Mouse (Mus musculus) thymus, adult 2 months (tissue): ENCODE data around the gene Cers1. TPM values are rescaled to one million over a fixed set of nuclear protein-coding genes. Genes with fewer than 3 reads are reported as not detected.

ENCODE experiments used
- DNase-seq: peaks from one replicate; pipeline ENCODE4 v3.0.0; 2021
- H3K27ac ChIP-seq: fragments of 200-500 bp; 2 replicates; pipeline ENCODE4 v1.5.1; 2012; ENCODE audit warnings: low read length, control low read depth; ENCODE audit not compliant: control insufficient read depth, insufficient read depth
- H3K27me3 ChIP-seq: fragments of 200-500 bp; 2 replicates; pipeline ENCODE4 v1.6.1; 2012; ENCODE audit warnings: mild to moderate bottlenecking, low read length, moderate library complexity, mixed read lengths; ENCODE audit not compliant: control insufficient read depth, insufficient read depth
- H3K36me3 ChIP-seq: fragments of 200-500 bp; 2 replicates; pipeline ENCODE4 v1.6.1; 2012; ENCODE audit warnings: mild to moderate bottlenecking, low read length, moderate library complexity; ENCODE audit not compliant: control insufficient read depth, insufficient read depth
- H3K4me1 ChIP-seq: fragments of 200-500 bp; replicated peaks from 2 replicates; pipeline ENCODE4 v1.6.1; 2012; ENCODE audit warnings: low read length; ENCODE audit not compliant: control insufficient read depth, insufficient read depth
- H3K4me3 ChIP-seq: fragments of 200-500 bp; 2 replicates; pipeline ENCODE4 v1.5.1; 2012; ENCODE audit warnings: mild to moderate bottlenecking, low read length, control low read depth, moderate library complexity; ENCODE audit not compliant: control insufficient read depth, insufficient read depth
- CTCF ChIP-seq: fragments of 200-500 bp; IDR thresholded peaks from 2 replicates; pipeline ENCODE4 v1.5.1; 2012; ENCODE audit warnings: mild to moderate bottlenecking, control low read depth, low read length, moderate library complexity, borderline replicate concordance; ENCODE audit not compliant: control insufficient read depth, poor library complexity, insufficient read depth; ENCODE audit errors: extremely low read depth
- POLR2A ChIP-seq: fragments of 200-500 bp; IDR thresholded peaks from 2 replicates; pipeline ENCODE4 v1.6.1; 2012; ENCODE audit warnings: mild to moderate bottlenecking, low read length, control low read depth, moderate library complexity; ENCODE audit not compliant: control insufficient read depth, poor library complexity, insufficient read depth; ENCODE audit errors: extremely low read depth
- WGBS: fragments of 180-500 bp; shearing (Covaris S2); methylation state at CpG from one replicate; pipeline ENCODE4 v1.1.7; 2018; 5-methylcytosine and 5-hydroxymethylcytosine counted together
- polyA plus RNA-seq: library from polyadenylated mRNA; depleted of rRNA; stranded (reverse); fragments of >200 nt; gene quantifications from 2 replicates; pipeline ENCODE4 v1.2.3, GENCODE M21; 2012

Gene Cers1
- polyA plus RNA-seq, 1 experiment: 0.61 TPM

DNA sequence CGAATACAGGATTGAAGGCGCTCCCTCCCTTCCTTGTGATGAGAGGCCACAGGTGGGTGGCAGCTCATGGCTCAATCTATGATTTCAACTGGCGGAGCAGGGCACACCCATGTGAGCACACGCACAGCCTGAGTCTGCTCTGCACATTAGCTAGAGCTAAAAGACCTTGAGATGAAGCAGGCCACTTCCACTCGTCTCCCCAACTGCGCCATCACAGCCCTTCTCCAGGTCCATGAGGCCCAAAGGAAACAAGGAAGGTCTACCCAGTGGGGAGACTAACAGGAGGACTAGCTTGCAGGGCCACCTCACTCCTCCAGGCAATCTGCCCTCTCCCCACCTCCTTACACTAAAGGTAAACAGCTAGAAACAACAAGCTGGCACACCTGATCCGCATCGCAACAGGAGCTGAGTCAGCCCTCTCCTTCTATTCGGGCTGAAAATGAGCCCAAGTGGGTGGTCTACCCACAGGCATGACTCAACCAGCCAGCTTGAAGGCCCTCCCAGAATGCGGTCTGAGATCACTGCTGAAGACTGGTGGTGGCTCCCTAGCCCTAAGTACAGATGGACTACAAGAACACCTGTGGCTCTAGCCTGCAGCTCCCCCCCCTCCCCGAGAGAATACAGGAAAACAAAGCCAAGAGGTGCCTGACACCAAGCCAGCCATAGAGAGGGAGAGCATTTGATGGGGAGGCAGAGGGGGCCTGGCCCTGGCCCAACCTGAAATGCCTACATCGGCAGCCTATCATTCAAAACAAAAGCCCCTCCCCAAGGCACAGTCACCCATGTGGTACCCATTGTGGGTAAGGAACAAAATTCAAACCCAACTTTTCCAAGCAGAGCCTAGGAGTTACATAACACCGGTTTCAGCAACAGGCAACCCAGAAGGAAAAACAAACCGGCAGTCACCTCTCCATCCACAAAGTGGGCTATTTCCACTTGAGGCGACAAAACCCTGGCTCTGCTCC, 35.7 kb downstream of the Cers1 start:
- Histone ChIP-seq H3K27ac (no peak overlapping the region), H3K36me3 (no peaks in the 10 kb centered on the region), H3K4me1 (peaks cover 33% of the 10 kb centered on the region)

DNA sequence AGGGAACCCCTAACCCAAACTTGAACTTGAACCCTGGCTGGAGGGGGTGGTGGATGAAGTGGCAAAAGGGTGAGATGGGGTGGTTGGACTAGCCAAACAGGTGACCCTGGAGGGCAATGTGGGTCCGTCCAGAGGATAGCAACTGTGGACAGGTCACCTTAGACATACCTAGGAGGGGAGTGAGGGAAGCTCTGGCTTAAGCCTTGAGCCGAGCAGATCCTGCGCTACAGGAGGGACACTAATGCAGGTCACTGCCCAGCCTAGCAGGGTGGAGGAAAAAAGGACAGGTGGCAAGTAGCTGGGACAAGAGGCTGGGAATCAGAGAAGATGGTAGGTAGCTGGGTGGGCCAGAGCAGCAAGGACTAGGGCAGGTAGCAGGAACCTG, 36.4 kb downstream of the Cers1 start:
- 25% methylated on average over 3 of the region's 3 CpGs for WGBS
- Histone ChIP-seq H3K27ac (no peak overlapping the region), H3K36me3 (no peaks in the 10 kb centered on the region), H3K4me3 (peak overlapping the region; percentile 75), H3K27me3 (no peaks in the 10 kb centered on the region), H3K4me1 (peaks cover 31% of the 10 kb centered on the region)
- TF ChIP-seq CTCF (no peak), POLR2A (no peak)
- DNase-seq: no peak

More for the DNA sequence above, 35.7 kb downstream of the Cers1 start:
- Histone ChIP-seq H3K27me3 (no peaks in the 10 kb centered on the region), H3K4me3 (peak overlapping the region; percentile 75)
- DNase-seq: no peak
- no peak for TF ChIP-seq CTCF
- WGBS: 38% methylated on average over 15 of the region's 15 CpGs

DNA sequence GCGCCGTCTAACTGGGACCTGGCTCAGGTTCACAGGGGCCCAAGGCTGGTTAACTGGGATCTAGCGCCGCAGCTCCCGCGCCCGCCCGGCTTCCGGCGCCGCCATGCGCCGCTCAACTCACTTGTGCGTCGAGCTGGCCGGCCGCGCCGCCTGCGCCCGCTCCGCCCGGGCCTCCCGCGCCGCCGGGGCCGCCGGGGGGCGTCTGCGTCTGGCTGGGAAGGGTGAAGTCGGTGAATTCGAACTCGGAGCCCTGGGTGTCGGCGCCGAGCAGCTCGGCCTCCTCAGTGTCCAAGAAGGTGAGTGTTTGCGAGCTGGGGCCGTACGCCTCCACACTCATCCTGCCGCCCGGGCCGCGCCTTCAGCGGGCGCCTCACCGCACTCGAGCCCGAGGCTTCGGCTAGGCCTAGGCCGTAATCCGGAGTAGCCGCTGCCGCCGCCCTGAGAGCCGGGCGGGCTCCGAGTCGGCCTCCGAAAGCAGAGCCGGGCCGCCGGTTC, 37.1 kb downstream of the Cers1 start:
- Histone ChIP-seq H3K4me3 (peak overlapping the region; percentile 75), H3K36me3 (no peaks in the 10 kb centered on the region), H3K4me1 (peaks cover 31% of the 10 kb centered on the region), H3K27me3 (no peaks in the 10 kb centered on the region), H3K27ac (no peak overlapping the region)
- under 1% methylated on average over 64 of the region's 64 CpGs for WGBS
- TF ChIP-seq POLR2A (no peak), CTCF (no peak)
- DNase-seq: peak; percentile 51

DNA sequence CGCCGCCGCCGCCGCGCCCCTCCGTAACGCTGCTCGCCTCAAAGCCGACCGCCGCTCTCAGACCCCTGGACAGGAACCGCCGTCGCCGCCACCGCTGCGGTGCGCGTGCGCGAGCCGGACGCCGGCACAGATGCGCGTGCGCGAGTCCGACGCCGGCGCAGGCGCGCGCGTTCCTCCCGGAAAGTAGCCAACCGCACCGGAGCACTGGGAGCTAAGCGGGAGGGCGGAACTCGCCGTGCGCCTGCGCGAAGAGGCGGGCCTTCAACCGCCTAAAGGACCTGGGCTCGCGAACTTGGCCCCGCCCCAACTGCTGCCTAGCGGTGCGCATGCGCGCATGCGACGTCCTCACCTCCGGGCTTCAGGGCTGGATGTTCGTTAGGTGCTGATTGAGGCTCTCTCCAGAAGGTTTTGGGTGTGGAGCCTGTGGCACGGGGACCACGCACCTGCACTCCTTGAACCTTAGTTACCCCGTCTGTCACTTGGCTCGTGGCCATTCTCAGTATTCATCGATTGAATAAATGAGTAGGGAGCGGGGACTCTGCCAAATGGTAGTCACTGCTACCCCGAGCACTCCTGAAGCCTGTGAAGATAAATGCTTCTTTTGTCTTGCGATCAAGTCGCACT, 37.7 kb downstream of the Cers1 start, which contains the start of gene Upf1:
TSS of gene Upf1 (minus strand) at position 85 of the 624 bp plus-strand sequence.
- Histone ChIP-seq H3K27me3 (no peaks in the 10 kb centered on the region), H3K27ac (peak within 1 kb of the TSS; percentile 61), H3K4me3 (peak within 1 kb of the TSS; percentile 75), H3K36me3 (no peaks in the 10 kb centered on the region), H3K4me1 (peaks cover 31% of the 10 kb centered on the region)
- under 1% methylated on average over 69 of the region's 69 CpGs for WGBS
- TF ChIP-seq POLR2A: peak; percentile 86
- peak; percentile 55; the same call in 1 of the 2 replicates for TF ChIP-seq CTCF
- peak; percentile 99 for DNase-seq

DNA sequence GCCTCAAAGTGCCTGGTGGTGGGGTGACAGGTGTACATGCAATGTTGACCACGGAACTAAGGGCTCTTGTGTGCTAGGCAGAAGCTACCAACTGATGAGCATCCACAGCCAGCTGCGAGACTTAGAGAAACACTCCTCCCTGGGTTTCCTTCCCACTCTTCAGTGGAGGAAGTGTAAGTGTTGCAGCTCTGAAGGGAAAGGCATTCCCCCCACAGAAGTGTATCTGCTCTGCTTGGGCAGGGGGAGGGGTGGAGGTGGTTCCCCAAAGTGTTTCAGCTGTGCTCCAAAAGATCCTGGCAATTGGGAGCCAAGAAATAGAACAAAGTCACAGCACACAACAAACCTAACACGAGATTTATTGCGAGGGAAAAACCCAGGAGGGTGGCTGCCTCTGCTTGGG, 38.4 kb downstream of the Cers1 start:
- H3K27ac ChIP-seq: peak overlapping the region; percentile 61
- WGBS: 14% methylated on average over 4 of the region's 4 CpGs
- no peak for DNase-seq
- H3K36me3 ChIP-seq: no peaks in the 10 kb centered on the region
- peaks cover 31% of the 10 kb centered on the region for H3K4me1 ChIP-seq
- H3K27me3 ChIP-seq: no peaks in the 10 kb centered on the region
- peak overlapping the region; percentile 47 for H3K4me3 ChIP-seq
- no peak for TF ChIP-seq CTCF
- no peak for TF ChIP-seq POLR2A

DNA sequence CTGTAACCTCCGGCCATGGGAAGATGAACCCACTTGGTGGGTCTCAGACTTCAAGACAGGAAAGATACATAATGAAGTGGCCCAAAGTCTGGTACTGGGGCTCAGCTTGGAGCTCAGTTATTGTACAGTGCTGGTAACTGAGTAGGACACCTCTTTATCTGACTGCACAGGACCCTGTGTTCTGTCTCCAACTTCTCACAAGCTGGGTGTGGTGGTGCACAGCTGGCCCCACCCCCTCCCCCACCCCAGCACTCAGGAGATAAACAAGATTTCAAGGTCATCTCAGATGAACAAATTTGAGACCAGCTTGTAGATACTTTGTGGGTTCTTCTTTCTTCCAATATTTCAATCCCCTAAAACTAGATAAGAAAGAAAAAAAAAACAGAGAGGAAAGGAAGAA, 40.5 kb downstream of the Cers1 start:
- no peak overlapping the region for H3K4me3 ChIP-seq
- no peak overlapping the region for H3K27ac ChIP-seq
- no peaks in the 10 kb centered on the region for H3K36me3 ChIP-seq
- TF ChIP-seq CTCF: no peak
- no peak for TF ChIP-seq POLR2A
- DNase-seq: no peak
- 94% methylated on average over 1 of the region's 1 CpGs for WGBS
- H3K27me3 ChIP-seq: no peaks in the 10 kb centered on the region
- H3K4me1 ChIP-seq: peaks cover 22% of the 10 kb centered on the region
